Mouse (Mus musculus): ENCODE measurements around the gene Cacna2d2. TPM values are rescaled to one million over a fixed set of nuclear protein-coding genes. Genes with fewer than 3 reads are reported as not detected.

The Cacna2d2 gene
- polyA plus RNA-seq, 1 experiment from 2014 or later: 10.2 TPM

DNA sequence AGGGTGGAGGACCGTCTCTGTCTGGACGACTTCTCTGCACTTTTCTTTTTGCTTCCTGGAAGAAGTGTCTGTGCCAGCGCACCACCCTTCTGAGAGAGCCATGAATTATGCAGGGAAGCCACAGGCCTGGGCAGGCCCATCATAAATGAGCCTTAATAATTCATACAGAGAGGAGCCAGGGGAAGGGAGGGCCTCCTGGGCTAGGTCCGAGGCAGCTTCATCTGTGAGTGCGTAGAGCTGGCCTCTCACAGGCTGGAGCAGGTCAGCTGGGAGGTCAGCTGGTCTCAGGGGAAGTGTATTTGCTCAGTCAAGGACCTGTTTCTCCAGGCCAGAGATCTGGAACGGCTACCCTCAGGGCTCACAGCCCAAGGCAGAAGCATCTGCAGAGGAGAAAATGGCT is 17.7 kb downstream of the Cacna2d2 start:
- WGBS: 42% methylated on average over 6 of the region's 6 CpGs
- peak; percentile 72; the same call in 1 of the 2 replicates for ATAC-seq (replicated peaks)

GRCm38 (mm10) chr9:107419491-107420244 is 20.3 kb downstream of the Cacna2d2 start:
- H3K27ac ChIP-seq: no peak overlapping the region
- no peaks in the 10 kb centered on the region for H3K9me3 ChIP-seq
- H3K9ac ChIP-seq: no peak overlapping the region
- no peak for ATAC-seq (replicated peaks)
- H3K4me3 ChIP-seq: no peak overlapping the region
- 76% methylated on average over 9 of the region's 9 CpGs for WGBS
- no peaks in the 10 kb centered on the region for H3K27me3 ChIP-seq (replicated peaks)
- H3K36me3 ChIP-seq (replicated peaks): no peaks in the 10 kb centered on the region
- peaks cover 50% of the 10 kb centered on the region for H3K4me1 ChIP-seq
- H3K4me2 ChIP-seq: no peak overlapping the region

More for the DNA sequence above, 17.7 kb downstream of the Cacna2d2 start:
- H3K36me3 ChIP-seq (replicated peaks): no peaks in the 10 kb centered on the region
- H3K4me1 ChIP-seq: peaks cover 32% of the 10 kb centered on the region
- H3K4me2 ChIP-seq: no peak overlapping the region
- H3K4me3 ChIP-seq: no peak overlapping the region
- no peak overlapping the region for H3K9ac ChIP-seq
- H3K9me3 ChIP-seq: no peaks in the 10 kb centered on the region
- H3K27me3 ChIP-seq (replicated peaks): no peaks in the 10 kb centered on the region
- peak overlapping the region; percentile 10; the same call in 1 of the 2 replicates for H3K27ac ChIP-seq

DNA sequence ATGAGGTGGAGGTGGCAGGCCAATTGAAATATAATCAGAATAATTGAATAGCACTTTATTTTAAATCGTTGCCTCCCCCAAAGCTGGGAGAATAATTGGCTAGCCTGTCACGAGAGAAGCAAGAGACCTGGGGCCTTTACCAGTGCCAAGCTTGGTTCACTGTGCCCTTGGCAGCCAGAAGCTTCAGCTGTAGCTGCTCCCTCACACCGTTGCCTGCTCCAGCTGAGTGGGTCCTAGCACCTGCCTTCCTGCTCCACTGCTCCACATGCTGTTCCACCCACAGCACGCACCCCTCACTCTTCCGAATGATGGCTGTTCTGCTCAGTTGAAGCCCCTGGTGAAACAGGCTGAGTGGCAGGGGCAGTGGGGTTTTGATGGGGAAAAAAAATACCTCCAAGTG is 21.5 kb downstream of the Cacna2d2 start:
- Histone ChIP-seq H3K9me3 (no peaks in the 10 kb centered on the region), H3K9ac (no peak overlapping the region), H3K27ac (peak overlapping the region; percentile 27; the same call in 1 of the 2 replicates), H3K4me2 (no peak overlapping the region), H3K36me3 (replicated peaks) (no peaks in the 10 kb centered on the region), H3K4me1 (peaks cover 63% of the 10 kb centered on the region), H3K27me3 (replicated peaks) (no peaks in the 10 kb centered on the region), H3K4me3 (no peak overlapping the region)
- WGBS: 59% methylated on average over 5 of the region's 5 CpGs
- no peak for ATAC-seq (replicated peaks)

GRCm38 (mm10) chr9:107422878-107423277 is 23.5 kb downstream of the Cacna2d2 start:
- Histone ChIP-seq H3K9ac (no peak overlapping the region), H3K4me3 (no peak overlapping the region), H3K9me3 (no peaks in the 10 kb centered on the region), H3K4me1 (peaks cover 53% of the 10 kb centered on the region), H3K4me2 (no peak overlapping the region), H3K27ac (no peak overlapping the region), H3K36me3 (replicated peaks) (no peaks in the 10 kb centered on the region), H3K27me3 (replicated peaks) (no peaks in the 10 kb centered on the region)
- WGBS: 27% methylated on average over 2 of the region's 2 CpGs
- ATAC-seq (replicated peaks): no peak

- ATAC-seq (replicated peaks): no peak
- Histone ChIP-seq H3K27me3 (replicated peaks) (no peaks in the 10 kb centered on the region), H3K9ac (no peak overlapping the region), H3K4me2 (no peak overlapping the region), H3K4me1 (peaks cover 69% of the 10 kb centered on the region), H3K27ac (0 out of 2 replicates have a peak overlapping the region, but pooled peaks have one; percentile 32), H3K9me3 (no peaks in the 10 kb centered on the region), H3K4me3 (no peak overlapping the region), H3K36me3 (replicated peaks) (no peaks in the 10 kb centered on the region)
- whole genome bisulfite sequencing: 35% methylated on average over 12 of the region's 12 CpGs
Observed at GRCm38 (mm10) chr9:107424485-107425175, 25.2 kb downstream of the Cacna2d2 start.

DNA sequence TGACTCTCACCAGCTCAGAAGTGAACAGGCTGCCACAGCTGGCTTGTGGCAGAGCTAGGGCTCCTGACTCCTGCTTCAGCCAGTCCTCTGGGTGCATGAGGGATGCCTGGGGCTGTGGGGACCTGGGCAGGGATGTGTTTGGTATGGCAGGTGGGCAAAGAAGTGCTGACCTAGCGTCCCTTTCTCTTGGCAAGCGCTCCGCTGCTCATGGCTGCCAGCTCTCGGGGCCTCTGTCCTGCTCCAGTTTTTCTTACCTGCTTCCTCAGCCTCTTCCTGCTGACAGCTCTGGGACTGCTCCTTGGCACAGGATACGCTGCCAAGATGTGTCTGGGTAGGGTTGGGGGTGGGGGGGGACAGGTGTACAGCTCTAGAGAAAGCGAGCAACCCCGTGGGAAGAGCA is 28.5 kb downstream of the Cacna2d2 start:
- Histone ChIP-seq H3K27ac (no peak overlapping the region), H3K36me3 (replicated peaks) (no peaks in the 10 kb centered on the region), H3K9ac (no peak overlapping the region), H3K4me3 (no peak overlapping the region), H3K27me3 (replicated peaks) (no peaks in the 10 kb centered on the region), H3K9me3 (no peaks in the 10 kb centered on the region), H3K4me1 (peaks cover 65% of the 10 kb centered on the region), H3K4me2 (no peak overlapping the region)
- WGBS: 87% methylated on average over 7 of the region's 7 CpGs
- ATAC-seq (replicated peaks): no peak

DNA sequence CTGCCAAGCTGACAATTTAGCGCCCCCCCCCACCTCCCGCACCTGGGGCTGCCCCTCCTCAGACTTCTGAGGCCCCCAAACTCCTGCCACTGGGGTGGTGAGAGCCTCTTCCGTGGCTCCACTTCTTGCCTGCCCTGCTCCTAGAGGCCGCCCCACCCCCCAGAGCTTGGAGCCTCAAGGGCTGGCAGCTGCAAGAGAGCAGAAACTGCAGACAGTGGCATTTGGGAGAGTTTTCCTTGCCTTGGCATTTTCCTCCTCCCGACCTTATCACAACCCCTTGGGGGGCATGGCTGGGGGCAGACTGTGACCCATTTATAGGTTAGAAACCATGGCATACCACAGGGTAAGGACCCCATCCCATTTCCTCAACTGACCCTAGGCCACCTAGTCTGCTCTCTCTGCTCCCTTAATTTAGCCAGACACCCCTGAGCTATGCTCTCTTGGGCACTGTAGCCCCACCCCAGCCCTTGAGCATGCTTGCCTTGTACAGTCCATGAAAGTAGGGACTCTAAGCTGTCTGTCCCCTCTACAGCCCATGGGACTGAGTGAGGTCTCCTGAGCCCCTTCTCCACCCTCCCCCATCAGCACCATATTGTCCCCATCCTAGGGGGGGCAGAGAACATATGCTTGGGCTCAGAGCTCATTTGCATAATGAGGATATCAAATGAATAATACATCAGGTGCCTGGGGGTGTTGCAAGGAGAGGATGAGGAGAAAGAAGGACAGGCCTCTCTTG is 29.2 kb downstream of the Cacna2d2 start:
- H3K4me1 ChIP-seq: peaks cover 64% of the 10 kb centered on the region
- ATAC-seq (replicated peaks): 0 out of 2 replicates have a peak, but pooled peaks have one; percentile 38
- H3K27ac ChIP-seq: no peak overlapping the region
- no peak overlapping the region for H3K9ac ChIP-seq
- H3K36me3 ChIP-seq (replicated peaks): no peaks in the 10 kb centered on the region
- WGBS: 52% methylated on average over 5 of the region's 5 CpGs
- H3K4me3 ChIP-seq: no peak overlapping the region
- no peaks in the 10 kb centered on the region for H3K9me3 ChIP-seq
- no peak overlapping the region for H3K4me2 ChIP-seq
- no peaks in the 10 kb centered on the region for H3K27me3 ChIP-seq (replicated peaks)

DNA sequence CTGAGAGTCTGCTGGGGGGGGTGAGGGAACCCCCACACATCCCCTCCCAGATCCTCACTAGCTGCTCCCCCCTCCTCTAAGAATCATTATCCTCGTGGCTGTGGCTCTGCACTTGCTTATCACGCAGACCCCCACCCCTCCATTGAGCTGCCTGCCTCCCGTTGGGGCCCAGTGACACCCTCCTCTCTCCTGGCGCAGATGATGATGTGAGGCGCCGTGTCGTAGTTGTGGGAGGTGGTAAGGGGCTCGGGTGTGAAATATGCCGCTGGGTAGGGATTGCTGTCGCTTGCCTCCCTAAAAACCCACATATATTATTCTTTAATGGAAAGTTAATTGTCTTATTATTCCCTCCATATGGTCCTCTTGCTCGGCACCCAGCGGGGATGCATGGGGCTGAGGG is 31.0 kb downstream of the Cacna2d2 start:
- H3K9me3 ChIP-seq: no peaks in the 10 kb centered on the region
- peaks cover 66% of the 10 kb centered on the region for H3K4me1 ChIP-seq
- H3K4me3 ChIP-seq: no peak overlapping the region
- no peak for ATAC-seq (replicated peaks)
- WGBS: 40% methylated on average over 12 of the region's 12 CpGs
- no peaks in the 10 kb centered on the region for H3K36me3 ChIP-seq (replicated peaks)
- H3K4me2 ChIP-seq: no peak overlapping the region
- no peaks in the 10 kb centered on the region for H3K27me3 ChIP-seq (replicated peaks)
- peak overlapping the region; percentile 9; the same call in 1 of the 2 replicates for H3K27ac ChIP-seq
- H3K9ac ChIP-seq: no peak overlapping the region

DNA sequence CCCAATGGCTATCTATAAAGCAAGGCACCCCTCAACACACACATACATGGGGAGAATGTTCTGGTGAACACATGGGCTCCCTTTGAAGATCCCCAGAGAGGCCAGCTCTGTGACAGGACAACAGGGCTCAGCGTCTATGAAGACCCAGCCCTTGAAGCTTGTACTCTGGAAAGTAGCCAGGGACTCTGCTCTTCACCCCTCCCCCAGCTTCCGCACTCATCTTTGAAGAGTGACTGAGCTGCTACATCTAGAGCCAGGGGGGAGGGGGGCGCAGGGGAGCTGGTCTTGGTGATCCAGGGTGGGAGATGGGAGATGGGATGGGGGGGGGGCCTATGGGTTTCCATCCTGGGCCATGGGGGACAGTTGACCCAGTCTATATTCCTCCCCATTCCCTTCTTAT is 33.1 kb downstream of the Cacna2d2 start:
- Histone ChIP-seq H3K9ac (no peak overlapping the region), H3K27ac (no peak overlapping the region), H3K36me3 (replicated peaks) (no peaks in the 10 kb centered on the region), H3K27me3 (replicated peaks) (no peaks in the 10 kb centered on the region), H3K9me3 (no peaks in the 10 kb centered on the region), H3K4me3 (no peak overlapping the region), H3K4me1 (peaks cover 64% of the 10 kb centered on the region), H3K4me2 (no peak overlapping the region)
- no peak for ATAC-seq (replicated peaks)
- WGBS: 64% methylated on average over 3 of the region's 3 CpGs

DNA sequence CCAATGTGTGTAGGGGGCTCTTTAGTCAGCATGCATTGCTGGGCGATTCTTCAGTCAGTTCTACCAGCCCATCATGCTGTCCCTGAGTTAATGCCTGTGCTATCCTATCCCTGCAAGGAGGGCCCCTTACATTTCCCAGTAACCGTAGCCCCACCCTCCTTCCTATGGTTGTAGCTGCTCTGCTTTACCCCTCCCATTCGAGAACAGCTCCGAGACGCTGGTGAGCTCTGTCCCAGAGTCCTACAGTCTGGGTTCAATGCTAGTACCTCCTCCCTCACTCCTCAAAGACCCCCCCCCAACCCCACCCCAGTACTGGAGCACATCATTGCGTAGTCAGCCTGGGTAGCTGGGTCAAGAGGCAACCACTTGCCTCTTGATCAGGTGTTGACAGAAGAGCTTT is 35.4 kb downstream of the Cacna2d2 start:
- Histone ChIP-seq H3K4me3 (no peak overlapping the region), H3K9me3 (no peaks in the 10 kb centered on the region), H3K36me3 (replicated peaks) (no peaks in the 10 kb centered on the region), H3K4me1 (peaks cover 46% of the 10 kb centered on the region), H3K27ac (peak overlapping the region; percentile 71; the same call in 1 of the 2 replicates), H3K27me3 (replicated peaks) (no peaks in the 10 kb centered on the region), H3K4me2 (no peak overlapping the region), H3K9ac (no peak overlapping the region)
- peak; percentile 16; the same call in 1 of the 2 replicates for ATAC-seq (replicated peaks)
- WGBS: 19% methylated on average over 6 of the region's 6 CpGs

GRCm38 (mm10) chr9:107435285-107435684 is 35.9 kb downstream of the Cacna2d2 start:
- 24% methylated on average over 6 of the region's 6 CpGs for WGBS

DNA sequence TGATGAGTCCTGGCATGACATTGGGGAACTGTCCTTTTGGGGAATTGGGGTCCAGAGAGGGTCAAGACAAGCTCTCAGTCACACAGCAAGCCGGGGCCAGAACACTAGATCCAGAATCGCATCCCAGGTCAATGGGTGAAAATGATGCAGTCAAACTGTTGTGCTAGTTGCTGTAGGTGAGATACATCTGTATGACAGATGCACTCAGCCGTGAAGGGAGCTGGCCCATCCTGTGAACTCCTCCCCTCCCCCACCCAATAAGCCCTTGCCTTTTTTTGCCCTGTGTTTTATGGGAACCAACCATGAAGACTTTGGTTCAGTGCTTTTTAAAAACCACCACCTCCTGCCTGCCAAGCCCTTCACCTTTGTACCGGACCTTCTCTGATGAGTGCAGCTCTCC is 43.5 kb downstream of the Cacna2d2 start:
- Histone ChIP-seq H3K4me3 (no peak overlapping the region), H3K36me3 (replicated peaks) (no peaks in the 10 kb centered on the region), H3K27me3 (replicated peaks) (no peaks in the 10 kb centered on the region), H3K4me2 (no peak overlapping the region), H3K4me1 (peaks cover 31% of the 10 kb centered on the region), H3K27ac (peak overlapping the region; percentile 63; the same call in 1 of the 2 replicates), H3K9me3 (no peaks in the 10 kb centered on the region), H3K9ac (no peak overlapping the region)
- WGBS: 50% methylated on average over 4 of the region's 4 CpGs
- ATAC-seq (replicated peaks): no peak

More at GRCm38 (mm10) chr9:107435285-107435684, 35.9 kb downstream of the Cacna2d2 start:
- Histone ChIP-seq H3K9ac (no peak overlapping the region), H3K36me3 (replicated peaks) (no peaks in the 10 kb centered on the region), H3K27ac (peak overlapping the region; percentile 71), H3K9me3 (no peaks in the 10 kb centered on the region), H3K4me3 (no peak overlapping the region), H3K27me3 (replicated peaks) (no peaks in the 10 kb centered on the region), H3K4me1 (peaks cover 43% of the 10 kb centered on the region), H3K4me2 (no peak overlapping the region)
- 0 out of 2 replicates have a peak, but pooled peaks have one; percentile 61 for ATAC-seq (replicated peaks)
